Mouse (Mus musculus): Measurements from ENCODE around the gene Angel1. TPM values are rescaled to one million over a fixed set of nuclear protein-coding genes. Genes with fewer than 3 reads are reported as not detected.

The Angel1 gene
- total and polyA plus RNA-seq, 3 experiments, result 2.7 to 6.1 (median 3.5) TPM

DNA sequence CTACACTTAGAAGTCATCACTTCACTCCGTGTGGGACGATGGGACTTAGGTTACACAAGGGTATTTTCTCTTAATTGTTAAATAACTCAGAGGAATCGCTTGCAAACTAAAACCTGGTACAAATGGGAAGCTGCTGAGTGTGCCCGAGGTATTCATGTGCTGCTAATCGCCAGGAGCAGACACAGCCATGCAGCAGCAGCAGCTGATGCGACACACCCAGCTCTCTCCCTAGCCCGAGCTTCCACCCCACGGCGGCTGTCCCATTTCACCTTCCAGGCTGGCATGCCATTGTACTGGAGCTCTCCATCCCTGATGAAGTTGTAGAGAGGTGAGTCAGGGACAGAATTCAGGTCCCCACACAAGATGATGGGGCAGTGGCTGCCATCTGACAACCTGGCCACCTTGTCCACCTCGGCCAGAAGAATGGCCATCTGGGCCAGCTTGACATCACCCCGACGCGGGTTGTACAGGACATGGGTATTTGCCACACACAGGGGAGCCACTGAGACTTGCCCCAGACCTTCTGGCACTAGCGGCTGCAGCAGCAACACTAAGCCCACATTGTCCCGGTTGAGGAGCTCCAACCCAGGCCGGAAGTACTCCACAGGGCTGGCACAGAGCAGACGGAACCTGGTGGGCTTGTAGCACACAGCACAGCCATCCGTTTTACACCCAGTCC is 6.2 kb downstream of the Angel1 start:
- Histone ChIP-seq H3K27me3 (ENCODE audit: control insufficient read depth, insufficient read depth, low read length) (no peaks in the 10 kb centered on the region), H3K4me1 (ENCODE audit: control insufficient read depth, insufficient read depth, low read length) (no peaks in the 10 kb centered on the region; the same call in 1 of the 2 replicates), H3K36me3 (ENCODE audit: control insufficient read depth, insufficient read depth, low read length) (no peaks in the 10 kb centered on the region), H3K79me2 (replicated peaks; ENCODE audit: control insufficient read depth, insufficient read depth, low read length) (no peaks in the 10 kb centered on the region), H3K9ac (ENCODE audit: low read depth, low read length) (no peak overlapping the region), H3K27ac (no peak overlapping the region), H3K4me3 (no peak overlapping the region)
- TF ChIP-seq CTCF (IDR thresholded peaks at IDR 0.05), result no peak
- TF ChIP-seq POLR2A (IDR thresholded peaks at IDR 0.05; ENCODE audit: insufficient read depth, low read depth, low read length), result no peak
- no peak for TF ChIP-seq EP300 (IDR thresholded peaks at IDR 0.05; ENCODE audit: insufficient read depth, low read depth, low read length)
- intact Hi-C loops (cut with DNase I), result loop anchor here (5.0 kb wide), 1 partner anchor 58 kb away; no protein-coding TSS in a partner anchor
- 89% methylated on average over 18 of the region's 18 CpGs for WGBS
- no peak for DNase-seq

DNA sequence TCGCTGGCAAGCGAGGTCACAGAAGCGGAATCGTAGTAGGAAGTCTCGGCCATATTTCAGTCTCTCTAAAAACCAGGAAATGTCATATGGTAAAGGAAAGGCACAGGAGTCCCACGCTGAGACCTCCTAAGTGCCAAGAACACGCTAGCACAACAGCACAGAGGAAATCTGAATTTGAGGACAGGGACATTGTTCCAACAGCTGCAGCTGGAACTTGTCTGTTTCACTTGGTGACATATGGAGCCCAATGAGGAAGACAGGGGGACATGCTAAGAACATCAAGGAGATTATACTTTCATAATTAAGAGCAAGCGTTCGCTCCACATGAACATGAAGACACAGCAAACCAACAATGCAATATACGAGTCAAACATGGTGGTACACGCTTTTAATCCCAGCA is 9.3 kb downstream of the Angel1 start:
- Histone ChIP-seq H3K27me3 (ENCODE audit: control insufficient read depth, insufficient read depth, low read length) (no peaks in the 10 kb centered on the region), H3K36me3 (ENCODE audit: control insufficient read depth, insufficient read depth, low read length) (no peaks in the 10 kb centered on the region), H3K79me2 (replicated peaks; ENCODE audit: control insufficient read depth, insufficient read depth, low read length) (no peaks in the 10 kb centered on the region), H3K4me3 (no peak overlapping the region), H3K4me1 (ENCODE audit: control insufficient read depth, insufficient read depth, low read length) (no peaks in the 10 kb centered on the region; the same call in 1 of the 2 replicates), H3K9ac (ENCODE audit: low read depth, low read length) (no peak overlapping the region), H3K27ac (no peak overlapping the region)
- intact Hi-C loops (cut with DNase I), result loop anchor here (5.0 kb wide), 1 partner anchor 55 kb away; no protein-coding TSS in a partner anchor
- no peak for TF ChIP-seq EP300 (IDR thresholded peaks at IDR 0.05; ENCODE audit: insufficient read depth, low read depth, low read length)
- no peak for TF ChIP-seq POLR2A (IDR thresholded peaks at IDR 0.05; ENCODE audit: insufficient read depth, low read depth, low read length)
- TF ChIP-seq CTCF (IDR thresholded peaks at IDR 0.05), result no peak
- DNase-seq, result no peak
- 75% methylated on average over 11 of the region's 11 CpGs for WGBS

DNA sequence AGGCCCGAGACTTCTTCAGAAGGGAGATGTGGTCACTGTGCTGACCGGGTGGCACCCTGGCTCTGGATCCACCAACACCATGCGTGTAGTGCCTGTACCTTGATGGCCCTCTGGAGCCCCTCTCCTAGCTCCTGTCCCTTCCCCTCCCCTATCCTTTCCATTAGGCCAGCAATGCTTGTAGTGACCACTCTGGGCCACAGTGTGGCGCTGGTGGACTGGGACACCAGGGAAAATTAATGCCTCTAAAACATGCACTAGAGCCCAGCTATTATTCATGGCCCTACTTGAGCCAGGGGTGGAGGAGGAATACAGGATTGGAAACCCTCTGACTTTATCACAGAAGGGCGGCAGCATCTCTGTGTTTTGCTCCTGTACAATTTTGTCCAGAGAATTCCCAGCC is 10.9 kb downstream of the Angel1 start:
- intact Hi-C loops (cut with DNase I), result loop anchor here (5.0 kb wide), 1 partner anchor 53 kb away; no protein-coding TSS in a partner anchor

DNA sequence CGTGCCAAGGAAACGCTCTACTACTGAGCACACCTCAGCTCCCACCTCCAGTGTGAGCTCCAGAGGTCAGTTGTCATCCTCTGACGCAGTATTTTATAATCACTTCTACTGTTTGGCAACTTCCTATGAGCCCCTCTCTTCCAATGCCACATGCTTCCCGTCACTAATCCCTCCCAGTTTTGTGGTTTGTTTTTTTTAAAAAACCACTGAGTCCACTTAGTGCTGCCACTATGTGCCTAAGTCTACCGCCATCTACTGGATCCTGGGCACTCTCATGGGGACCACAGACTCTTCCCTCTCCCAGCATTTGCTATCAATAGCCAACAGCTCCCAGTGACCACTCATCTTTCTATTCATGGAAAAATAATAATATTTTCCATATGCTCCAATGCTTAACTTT is 12.2 kb downstream of the Angel1 start:
- 58% methylated on average over 5 of the region's 5 CpGs for WGBS
- no peak for DNase-seq
- TF ChIP-seq POLR2A (IDR thresholded peaks at IDR 0.05; ENCODE audit: insufficient read depth, low read depth, low read length) (no peak), EP300 (IDR thresholded peaks at IDR 0.05; ENCODE audit: insufficient read depth, low read depth, low read length) (no peak), CTCF (IDR thresholded peaks at IDR 0.05) (peak; percentile 51)
- Histone ChIP-seq H3K36me3 (ENCODE audit: control insufficient read depth, insufficient read depth, low read length) (no peaks in the 10 kb centered on the region), H3K9ac (ENCODE audit: low read depth, low read length) (no peak overlapping the region), H3K27me3 (ENCODE audit: control insufficient read depth, insufficient read depth, low read length) (no peaks in the 10 kb centered on the region), H3K4me1 (ENCODE audit: control insufficient read depth, insufficient read depth, low read length) (no peaks in the 10 kb centered on the region), H3K4me3 (no peak overlapping the region), H3K27ac (no peak overlapping the region), H3K79me2 (replicated peaks; ENCODE audit: control insufficient read depth, insufficient read depth, low read length) (no peaks in the 10 kb centered on the region)
- intact Hi-C loops (cut with DNase I), result no loop called here

More for the DNA sequence above, 10.9 kb downstream of the Angel1 start:
- Histone ChIP-seq H3K4me3 (no peak overlapping the region), H3K27ac (no peak overlapping the region), H3K36me3 (ENCODE audit: control insufficient read depth, insufficient read depth, low read length) (no peaks in the 10 kb centered on the region), H3K79me2 (replicated peaks; ENCODE audit: control insufficient read depth, insufficient read depth, low read length) (no peaks in the 10 kb centered on the region), H3K27me3 (ENCODE audit: control insufficient read depth, insufficient read depth, low read length) (no peaks in the 10 kb centered on the region), H3K4me1 (ENCODE audit: control insufficient read depth, insufficient read depth, low read length) (no peaks in the 10 kb centered on the region), H3K9ac (ENCODE audit: low read depth, low read length) (no peak overlapping the region)
- TF ChIP-seq POLR2A (IDR thresholded peaks at IDR 0.05; ENCODE audit: insufficient read depth, low read depth, low read length) (no peak), EP300 (IDR thresholded peaks at IDR 0.05; ENCODE audit: insufficient read depth, low read depth, low read length) (0 out of 2 replicates have a peak, but pooled peaks have one; percentile 39), CTCF (IDR thresholded peaks at IDR 0.05) (peak; percentile 85)
- peak; percentile 58 to 78 for DNase-seq
- 46% methylated on average over 5 of the region's 5 CpGs for WGBS

DNA sequence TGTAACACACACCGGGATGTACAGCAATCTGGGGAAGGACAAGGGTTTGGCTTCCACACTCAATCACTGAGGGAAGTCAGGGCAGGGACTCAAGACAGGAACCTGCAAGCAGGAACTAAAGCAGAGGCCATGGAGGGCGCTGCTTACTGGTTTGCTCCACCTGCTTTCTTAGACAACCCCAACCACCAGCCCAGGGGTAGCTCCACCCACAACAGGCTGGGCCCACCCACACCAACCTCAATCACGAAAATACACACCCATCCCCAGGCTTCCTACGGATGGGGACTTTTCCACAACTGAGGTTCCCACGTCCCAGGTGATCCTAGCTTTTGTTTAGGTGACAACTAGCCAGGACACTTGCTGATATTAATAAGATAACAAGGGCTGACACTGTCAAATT is 20.4 kb downstream of the Angel1 start:
- WGBS, result 91% methylated on average over 5 of the region's 5 CpGs
- no peak overlapping the region for H3K9ac ChIP-seq (ENCODE audit: low read depth, low read length)
- TF ChIP-seq CTCF (IDR thresholded peaks at IDR 0.05) (no peak), EP300 (IDR thresholded peaks at IDR 0.05; ENCODE audit: insufficient read depth, low read depth, low read length) (no peak), POLR2A (IDR thresholded peaks at IDR 0.05; ENCODE audit: insufficient read depth, low read depth, low read length) (no peak)

DNA sequence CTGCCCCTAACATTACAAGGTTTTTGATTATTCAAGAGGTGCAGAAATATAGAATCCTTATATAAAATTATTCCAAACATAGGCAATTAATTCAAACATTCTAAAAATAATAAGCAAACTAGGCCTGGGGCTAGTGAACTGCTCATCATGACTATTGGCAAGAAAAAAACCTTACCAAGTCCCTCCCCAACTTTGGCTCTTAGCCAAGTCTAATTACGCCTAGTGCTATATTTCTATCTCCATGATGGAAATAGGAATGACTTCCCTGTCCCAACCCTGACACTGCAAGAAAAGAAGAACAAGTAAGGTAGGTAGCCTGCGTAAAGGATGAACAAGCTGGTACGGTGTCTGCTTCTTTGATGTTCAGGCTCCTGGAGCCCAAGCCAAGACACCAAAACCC is 23.6 kb downstream of the Angel1 start:
- no peak for DNase-seq
- intact Hi-C loops (cut with DNase I), result no loop called here
- no peak overlapping the region for H3K4me3 ChIP-seq
- no peak overlapping the region for H3K9ac ChIP-seq (ENCODE audit: low read depth, low read length)
- no peaks in the 10 kb centered on the region for H3K4me1 ChIP-seq (ENCODE audit: control insufficient read depth, insufficient read depth, low read length)
- no peak overlapping the region for H3K27ac ChIP-seq
- H3K27me3 ChIP-seq (ENCODE audit: control insufficient read depth, insufficient read depth, low read length), result no peaks in the 10 kb centered on the region
- no peaks in the 10 kb centered on the region for H3K79me2 ChIP-seq (replicated peaks; ENCODE audit: control insufficient read depth, insufficient read depth, low read length)
- H3K36me3 ChIP-seq (ENCODE audit: control insufficient read depth, insufficient read depth, low read length), result no peaks in the 10 kb centered on the region
- no peak for TF ChIP-seq EP300 (IDR thresholded peaks at IDR 0.05; ENCODE audit: insufficient read depth, low read depth, low read length)
- no peak for TF ChIP-seq CTCF (IDR thresholded peaks at IDR 0.05)
- no peak for TF ChIP-seq POLR2A (IDR thresholded peaks at IDR 0.05; ENCODE audit: insufficient read depth, low read depth, low read length)
- WGBS, result 95% methylated on average over 3 of the region's 3 CpGs

More for the DNA sequence above, 20.4 kb downstream of the Angel1 start:
- Histone ChIP-seq H3K79me2 (replicated peaks; ENCODE audit: control insufficient read depth, insufficient read depth, low read length) (no peaks in the 10 kb centered on the region), H3K27ac (no peak overlapping the region), H3K4me1 (ENCODE audit: control insufficient read depth, insufficient read depth, low read length) (no peaks in the 10 kb centered on the region), H3K4me3 (no peak overlapping the region), H3K36me3 (ENCODE audit: control insufficient read depth, insufficient read depth, low read length) (no peaks in the 10 kb centered on the region), H3K27me3 (ENCODE audit: control insufficient read depth, insufficient read depth, low read length) (no peaks in the 10 kb centered on the region)
- intact Hi-C loops (cut with DNase I), result no loop called here
- DNase-seq, result no peak

Measured in heart, adult 2 months (tissue).